Mouse (Mus musculus) ES-Bruce4 (cell line): ENCODE data around the gene Spz1. TPM values are rescaled to one million over a fixed set of nuclear protein-coding genes. Genes with fewer than 3 reads are reported as not detected.

Source experiments
- H3K27ac ChIP-seq: 2 replicates; pipeline ENCODE4 v1.5.1; 2012; ENCODE audit warnings: low read length, inconsistent platforms; ENCODE audit not compliant: insufficient read depth
- H3K27me3 ChIP-seq: 2 replicates; pipeline ENCODE4 v1.6.1; 2012; ENCODE audit warnings: mild to moderate bottlenecking, low read length, inconsistent platforms; ENCODE audit not compliant: control insufficient read depth, poor library complexity, insufficient read depth, severe bottlenecking
- H3K36me3 ChIP-seq: 2 replicates; pipeline ENCODE4 v1.6.1; 2012; ENCODE audit warnings: inconsistent platforms, mild to moderate bottlenecking, low read length, moderate library complexity; ENCODE audit not compliant: control insufficient read depth, poor library complexity, insufficient read depth, severe bottlenecking
- H3K4me1 ChIP-seq: one replicate; pipeline ENCODE4 v1.8.1; 2011; ENCODE audit warnings: low read length; ENCODE audit not compliant: control insufficient read depth, insufficient read depth
- H3K4me3 ChIP-seq: 2 replicates; pipeline ENCODE4 v1.5.1; 2011; ENCODE audit warnings: low read depth, mild to moderate bottlenecking, low read length
- H3K9ac ChIP-seq: 2 replicates; pipeline ENCODE4 v1.6.1; 2012; ENCODE audit warnings: low read depth, mild to moderate bottlenecking, inconsistent platforms; ENCODE audit not compliant: poor library complexity, severe bottlenecking
- H3K9me3 ChIP-seq: replicated peaks from 2 replicates; pipeline ENCODE4 v1.6.1; 2012; ENCODE audit warnings: mild to moderate bottlenecking, low read length, inconsistent platforms; ENCODE audit not compliant: control insufficient read depth, poor library complexity, insufficient read depth, severe bottlenecking
- CTCF ChIP-seq: IDR thresholded peaks from one replicate; pipeline ENCODE4 v1.8.1; 2011; ENCODE audit warnings: low read depth, low read length
- EP300 ChIP-seq: IDR thresholded peaks from 2 replicates; pipeline ENCODE4 v1.6.1; 2011; ENCODE audit warnings: low read depth, low read length; ENCODE audit not compliant: insufficient read depth
- POLR2A ChIP-seq: IDR thresholded peaks from one replicate; pipeline ENCODE4 v1.8.1; 2011; ENCODE audit warnings: low read length; ENCODE audit not compliant: insufficient read depth
- polyA plus RNA-seq: library from polyadenylated mRNA; stranded (reverse); fragments of >200 nt; gene quantifications from 2 replicates; pipeline ENCODE4 v1.2.4, GENCODE M21; 2011; ENCODE audit warnings: low read depth; ENCODE audit not compliant: missing spikeins, insufficient read depth, insufficient read length

Spz1 gene
- polyA plus RNA-seq, 1 experiment, result not detected

DNA sequence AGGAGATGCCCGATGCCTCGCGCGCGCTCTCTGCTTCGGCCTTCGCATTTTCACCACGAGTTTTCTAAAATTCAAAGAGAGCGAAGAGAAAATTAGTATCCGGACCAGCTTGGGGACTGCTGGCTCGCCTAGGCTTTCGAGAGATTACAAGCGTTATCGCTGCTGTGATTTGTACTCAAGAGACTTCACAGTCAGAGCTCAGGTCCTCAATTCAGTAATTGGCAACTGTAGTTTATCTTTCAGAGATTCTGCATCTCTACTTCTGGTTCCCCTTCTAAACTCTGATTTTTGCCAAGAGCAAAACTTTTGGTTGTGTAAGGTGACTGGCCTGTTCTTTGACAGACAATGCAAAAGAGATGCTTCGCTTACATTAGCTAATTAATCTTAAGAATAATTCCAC is 44.7 kb downstream of the Spz1 start:
- Histone ChIP-seq H3K36me3 (no peaks in the 10 kb centered on the region), H3K4me3 (peak overlapping the region; percentile 88), H3K4me1 (no peaks in the 10 kb centered on the region), H3K27me3 (no peaks in the 10 kb centered on the region; the same call in 1 of the 2 replicates), H3K27ac (no peak overlapping the region), H3K9me3 (no peaks in the 10 kb centered on the region), H3K9ac (peak overlapping the region; percentile 58)
- no peak for TF ChIP-seq POLR2A
- no peak for TF ChIP-seq CTCF
- no peak for TF ChIP-seq EP300

DNA sequence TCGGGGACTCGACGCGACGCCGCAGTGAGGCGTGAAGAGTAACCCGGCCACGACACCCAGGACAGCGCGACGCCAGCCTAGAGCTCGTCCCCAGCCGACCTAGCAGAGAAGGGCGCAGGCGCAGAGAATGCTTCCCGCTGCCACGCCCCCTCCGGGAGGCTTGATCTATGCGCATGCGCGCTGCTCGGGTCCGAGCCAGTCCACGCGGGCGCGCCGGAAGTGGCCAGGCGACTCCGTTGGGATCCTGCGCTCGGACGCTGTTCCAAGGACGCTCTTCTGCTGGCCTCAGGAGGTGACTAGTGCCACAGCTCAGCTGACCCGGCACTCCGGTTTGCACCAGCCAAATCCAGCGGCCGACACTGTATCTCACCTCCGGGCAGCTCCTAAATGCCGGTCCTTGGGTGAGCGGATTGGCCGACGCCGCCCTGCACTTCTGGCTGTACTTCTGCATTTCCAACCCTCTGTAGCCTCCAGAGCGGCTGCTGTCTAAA is 45.2 kb downstream of the Spz1 start, which contains the start of gene Zfyve16:
Zfyve16 (minus strand) TSS at position 148 of the 491 bp plus-strand sequence.
- Histone ChIP-seq H3K36me3 (no peaks in the 10 kb centered on the region), H3K9ac (peak within 1 kb of the TSS; percentile 58), H3K4me3 (peak within 1 kb of the TSS; percentile 88), H3K27me3 (no peaks in the 10 kb centered on the region; the same call in 1 of the 2 replicates), H3K27ac (no peak within 1 kb of the TSS), H3K9me3 (no peaks in the 10 kb centered on the region), H3K4me1 (no peaks in the 10 kb centered on the region)
- TF ChIP-seq POLR2A, result peak; percentile 57
- no peak for TF ChIP-seq EP300
- TF ChIP-seq CTCF, result no peak

DNA sequence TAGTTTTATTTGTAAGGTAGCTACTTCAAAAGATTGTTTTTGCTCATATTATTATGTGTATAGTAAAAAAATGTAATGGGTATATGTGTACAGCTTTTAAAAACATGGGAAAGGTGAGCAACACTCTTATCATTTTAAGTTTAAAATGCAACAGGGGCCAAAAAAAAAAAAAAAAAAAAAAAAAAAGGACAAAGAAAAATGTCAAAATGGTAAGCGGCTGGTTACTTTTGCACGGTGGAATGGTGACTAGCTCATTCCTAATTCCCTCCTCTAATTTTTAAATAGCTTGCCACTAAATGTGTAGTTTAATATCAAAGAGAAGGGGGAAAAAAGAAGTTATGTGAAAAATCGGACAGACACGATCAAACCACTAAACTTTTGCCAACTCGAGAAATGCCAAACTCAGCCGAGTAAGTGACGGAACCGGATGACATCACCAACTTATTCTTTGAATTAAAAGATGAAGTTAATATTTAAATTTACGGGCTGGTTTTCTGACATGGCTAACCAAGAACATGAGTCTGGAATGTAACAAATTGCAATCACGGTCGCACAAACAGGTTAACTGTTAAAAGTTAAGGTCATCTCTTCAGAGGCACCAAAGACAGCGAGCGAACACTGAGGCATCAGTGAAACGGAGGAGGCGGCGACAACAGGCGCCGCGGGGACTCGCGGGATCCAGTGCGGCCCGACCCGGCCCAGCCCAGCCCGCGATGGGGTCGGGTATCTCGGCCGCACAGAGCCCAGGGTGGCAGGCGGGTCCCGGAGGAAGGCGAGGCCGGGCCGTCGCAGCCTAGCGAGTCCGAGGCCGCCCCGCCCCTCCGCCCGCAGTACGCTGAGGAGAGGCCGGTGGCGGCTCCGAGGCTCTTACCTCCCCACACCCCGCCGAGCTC is 45.9 kb downstream of the Spz1 start:
- H3K9ac ChIP-seq, result peak overlapping the region; percentile 58
- peak overlapping the region; percentile 52 for H3K4me3 ChIP-seq
- H3K4me1 ChIP-seq, result no peaks in the 10 kb centered on the region
- H3K27me3 ChIP-seq, result no peaks in the 10 kb centered on the region; the same call in 1 of the 2 replicates
- no peaks in the 10 kb centered on the region for H3K9me3 ChIP-seq
- TF ChIP-seq CTCF (no peak), EP300 (no peak), POLR2A (no peak)
- no peak overlapping the region for H3K27ac ChIP-seq
- no peaks in the 10 kb centered on the region for H3K36me3 ChIP-seq

Other genes with a start within 250 kb of the Spz1 start
- 19.8 and 21.3 TPM in 2 replicates for gene Dhfr, start 221.4 kb downstream of the Spz1 start, polyA plus RNA-seq
- gene Msh3, start 221.2 kb downstream of the Spz1 start, polyA plus RNA-seq, result 33.1 and 33.7 TPM in 2 replicates
- gene Ankrd34b, start 150.3 kb downstream of the Spz1 start, polyA plus RNA-seq, result 0.19 and 0.32 TPM in 2 replicates
- gene Fam151b, start 92.2 kb downstream of the Spz1 start, polyA plus RNA-seq, result 0.67 and 1.7 TPM in 2 replicates
- 15.1 and 18.9 TPM in 2 replicates for gene Zfyve16, start 45.3 kb downstream of the Spz1 start, polyA plus RNA-seq
- 19.7 TPM in 2 replicates for gene Serinc5, start 34.9 kb upstream of the Spz1 start, polyA plus RNA-seq
- 0.49 TPM in 1 of 2 replicates, not detected in the other for gene Thbs4, start 218.6 kb upstream of the Spz1 start, polyA plus RNA-seq